Comparison of ENCODE assay signal across 18 mouse cellular contexts in genomic region chr16:41275999-41276671, GRCm38 (mm10).
"Had no signal": no experiment of that assay in that cellular context is flagged by ENCODE, and none has a peak within 500 bp of the region (broad histone marks: within the 10 kb centered on the region; RNA-seq: fewer than 3 reads in every experiment).

No protein-coding gene starts in this region.

- H3K9me3 ChIP-seq: limb, embryonic 10.5 days; limb, embryonic 13.5 days; liver, embryonic 12.5 days; liver, embryonic 15.5 days; midbrain, embryonic 13.5 days; stomach, embryonic 15.5 days had no signal

- H3K4me2 ChIP-seq: limb, embryonic 13.5 days; liver, embryonic 12.5 days; liver, embryonic 15.5 days; midbrain, embryonic 13.5 days; stomach, embryonic 15.5 days had no signal

- H3K36me3 ChIP-seq: limb, embryonic 10.5 days; limb, embryonic 13.5 days; liver, embryonic 12.5 days; liver, embryonic 15.5 days; midbrain, embryonic 13.5 days; stomach, embryonic 15.5 days had no signal

- DNase-seq: kidney, adult 2 months; kidney, postnatal 25 days; layer of hippocampus, adult 9-11 months; liver; lung, adult 2 months; lung, postnatal 14 days; lung, postnatal 4 days; right cerebral cortex, postnatal 25 days; spleen, adult 18-20 months; thymus, postnatal 25 days had no signal

- ATAC-seq: liver, embryonic 12.5 days; midbrain, embryonic 13.5 days had no signal

- H3K4me1 ChIP-seq: limb, embryonic 10.5 days; limb, embryonic 13.5 days; liver, embryonic 12.5 days; liver, embryonic 15.5 days; stomach, embryonic 15.5 days had no signal

- H3K9ac ChIP-seq: limb, embryonic 13.5 days; liver, embryonic 12.5 days; liver, embryonic 15.5 days; midbrain, embryonic 13.5 days; stomach, embryonic 15.5 days had no signal

- H3K4me3 ChIP-seq: layer of hippocampus, adult 2 months; limb, embryonic 10.5 days; limb, embryonic 13.5 days; liver, embryonic 12.5 days; liver, embryonic 15.5 days; midbrain, embryonic 13.5 days; stomach, embryonic 15.5 days had no signal

- H3K27ac ChIP-seq: kidney, postnatal 0 days; layer of hippocampus, adult 2 months; limb, embryonic 10.5 days; limb, embryonic 13.5 days; liver, embryonic 12.5 days; liver, embryonic 15.5 days; midbrain, embryonic 13.5 days; stomach, embryonic 15.5 days had no signal

- H3K27me3 ChIP-seq: limb, embryonic 13.5 days; liver, embryonic 12.5 days; liver, embryonic 15.5 days; midbrain, embryonic 13.5 days; stomach, embryonic 15.5 days had no signal
